Mouse (Mus musculus) neural tube, embryonic 12.5 days (tissue): Measurements from ENCODE around the gene Epn1. TPM values are rescaled to one million over a fixed set of nuclear protein-coding genes. Genes with fewer than 3 reads are reported as not detected.

Experiments used
- ATAC-seq: fragments of 200-750 bp; cut with Nextera tagmentation; 2 replicates; pipeline ENCODE4 v1.8.0; 2017; ENCODE audit warnings: low read depth, mild to moderate bottlenecking, moderate TSS enrichment, moderate library complexity; ENCODE audit not compliant: low FRiP score
- H3K27ac ChIP-seq: fragments of 300-500 bp; sonication (generic); 2 replicates; pipeline ENCODE4 v1.5.1; 2016
- H3K27me3 ChIP-seq: fragments of 300-500 bp; sonication (generic); replicated peaks from 2 replicates; pipeline ENCODE4 v1.6.1; 2016; ENCODE audit warnings: mild to moderate bottlenecking
- H3K36me3 ChIP-seq: fragments of 300-500 bp; sonication (generic); 2 replicates; pipeline ENCODE4 v1.6.1; 2016; ENCODE audit warnings: mild to moderate bottlenecking
- H3K4me1 ChIP-seq: fragments of 300-500 bp; sonication (generic); 2 replicates; pipeline ENCODE4 v1.6.1; 2016
- H3K4me2 ChIP-seq: fragments of 300-500 bp; sonication (generic); replicated peaks from 2 replicates; pipeline ENCODE4 v1.6.1; 2016; ENCODE audit warnings: mild to moderate bottlenecking
- H3K4me3 ChIP-seq: fragments of 300-500 bp; sonication (generic); 2 replicates; pipeline ENCODE4 v1.5.1; 2016
- H3K9ac ChIP-seq: fragments of 300-500 bp; sonication (generic); 2 replicates; pipeline ENCODE4 v1.6.1; 2016; ENCODE audit warnings: mild to moderate bottlenecking
- H3K9me3 ChIP-seq: fragments of 300-500 bp; sonication (generic); 2 replicates; pipeline ENCODE4 v1.6.1; 2016; ENCODE audit warnings: mild to moderate bottlenecking
- WGBS: fragments of 180-500 bp; shearing (Covaris S2); methylation state at CpG from one replicate; pipeline ENCODE4 v1.1.7; 2016; 5-methylcytosine and 5-hydroxymethylcytosine counted together
- polyA plus RNA-seq: library from polyadenylated mRNA; unstranded; fragments of >200 nt; fragmentation: Nextera tagmentation; extraction: Ambion mirVana; gene quantifications from 2 replicates; pipeline ENCODE4 v1.2.1, GENCODE M21; 2016

Epn1 gene
- polyA plus RNA-seq, 1 experiment from 2014 or later, result 80.5 TPM

DNA sequence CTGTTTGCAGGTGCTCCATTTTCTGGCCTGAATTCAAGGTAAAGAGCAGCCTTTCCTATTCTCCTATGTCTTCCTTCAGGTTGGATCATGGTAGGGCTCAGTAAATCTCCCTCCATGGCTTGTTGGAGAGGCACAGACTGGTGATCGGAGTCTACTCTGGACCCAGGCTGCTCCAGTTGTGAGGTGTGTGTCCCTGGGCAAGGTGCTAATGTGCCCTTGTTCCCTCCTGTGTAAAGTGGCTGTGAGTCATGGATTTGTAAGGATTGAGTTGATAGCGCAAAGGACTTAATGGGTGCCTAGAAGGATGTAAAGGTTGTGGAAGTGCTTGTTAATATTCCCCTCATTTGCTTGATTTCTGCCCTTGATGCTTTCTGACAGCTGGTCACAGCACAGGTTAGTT lies 1.9 kb downstream of the Epn1 start:
- H3K4me1 ChIP-seq, result peaks cover 13% of the 10 kb centered on the region
- peaks cover 46% of the 10 kb centered on the region for H3K36me3 ChIP-seq
- H3K4me2 ChIP-seq, result peak overlapping the region; percentile 73
- no peaks in the 10 kb centered on the region for H3K27me3 ChIP-seq
- no peak overlapping the region for H3K9ac ChIP-seq
- H3K9me3 ChIP-seq, result no peaks in the 10 kb centered on the region
- WGBS, result 97% methylated on average over 2 of the region's 2 CpGs
- H3K4me3 ChIP-seq, result no peak overlapping the region
- ATAC-seq, result no peak
- H3K27ac ChIP-seq, result no peak overlapping the region

GRCm38 (mm10) chr7:5083325-5084105 lies 3.5 kb downstream of the Epn1 start:
- H3K4me1 ChIP-seq, result peaks cover 16% of the 10 kb centered on the region
- no peak overlapping the region for H3K4me3 ChIP-seq
- no peak overlapping the region for H3K4me2 ChIP-seq
- no peaks in the 10 kb centered on the region for H3K9me3 ChIP-seq
- 94% methylated on average over 18 of the region's 18 CpGs for WGBS
- no peak overlapping the region for H3K27ac ChIP-seq
- no peak for ATAC-seq
- no peaks in the 10 kb centered on the region for H3K27me3 ChIP-seq
- H3K36me3 ChIP-seq, result peaks cover 32% of the 10 kb centered on the region
- H3K9ac ChIP-seq, result no peak overlapping the region

DNA sequence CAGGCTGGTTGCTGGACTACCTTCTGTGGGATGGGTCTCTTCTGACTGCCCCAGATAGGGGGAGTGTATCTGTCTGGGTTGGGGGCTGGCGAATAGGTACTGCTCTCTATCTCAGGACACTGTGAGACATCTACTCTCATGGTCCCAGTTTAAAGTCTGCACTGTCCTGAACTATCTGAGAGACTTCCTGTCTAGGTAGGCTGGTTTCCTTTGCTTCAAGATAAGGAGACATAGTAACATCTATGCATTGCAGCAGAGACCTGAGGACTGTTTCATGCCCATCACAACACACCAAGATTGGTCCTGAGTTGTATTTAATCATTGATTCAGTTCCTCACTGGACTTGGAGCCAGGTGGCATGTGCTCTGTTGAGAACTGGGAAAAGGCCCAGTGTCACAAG lies 5.5 kb downstream of the Epn1 start:
- Histone ChIP-seq H3K4me3 (no peak overlapping the region), H3K27me3 (no peaks in the 10 kb centered on the region), H3K4me1 (peaks cover 16% of the 10 kb centered on the region), H3K27ac (no peak overlapping the region), H3K36me3 (peaks cover 36% of the 10 kb centered on the region), H3K9ac (no peak overlapping the region), H3K4me2 (no peak overlapping the region), H3K9me3 (no peaks in the 10 kb centered on the region)
- WGBS, result 100% methylated on average over 1 of the region's 1 CpGs
- no peak for ATAC-seq

GRCm38 (mm10) chr7:5086921-5087440 lies 6.9 kb downstream of the Epn1 start:
- Histone ChIP-seq H3K27me3 (no peaks in the 10 kb centered on the region), H3K36me3 (peaks cover 46% of the 10 kb centered on the region), H3K4me3 (no peak overlapping the region), H3K4me1 (peaks cover 3% of the 10 kb centered on the region; the same call in 1 of the 2 replicates), H3K27ac (no peak overlapping the region), H3K9ac (no peak overlapping the region), H3K9me3 (no peaks in the 10 kb centered on the region), H3K4me2 (no peak overlapping the region)
- no peak for ATAC-seq
- WGBS, result 74% methylated on average over 5 of the region's 5 CpGs

DNA sequence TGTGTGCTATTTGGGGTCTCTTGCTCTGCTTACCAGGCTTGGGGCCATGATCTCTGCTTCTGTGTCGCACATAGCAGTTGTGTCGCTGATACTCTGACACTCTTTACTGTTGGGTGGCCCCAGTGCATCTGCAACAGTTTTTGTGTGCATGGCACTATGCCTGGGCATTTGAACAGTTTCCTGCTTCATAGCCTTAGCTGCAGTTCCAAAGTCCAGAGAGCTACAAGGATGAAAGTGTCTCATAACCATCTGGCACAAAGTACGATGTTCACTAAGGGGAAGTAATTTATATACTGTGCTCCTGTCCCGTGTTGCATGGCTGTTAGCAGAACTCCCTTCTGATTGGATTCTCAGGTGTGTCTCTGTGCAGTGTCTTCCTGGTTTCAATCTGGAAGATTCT lies 7.9 kb downstream of the Epn1 start:
- ATAC-seq, result no peak
- no peak overlapping the region for H3K4me2 ChIP-seq
- H3K36me3 ChIP-seq, result peaks cover 55% of the 10 kb centered on the region

DNA sequence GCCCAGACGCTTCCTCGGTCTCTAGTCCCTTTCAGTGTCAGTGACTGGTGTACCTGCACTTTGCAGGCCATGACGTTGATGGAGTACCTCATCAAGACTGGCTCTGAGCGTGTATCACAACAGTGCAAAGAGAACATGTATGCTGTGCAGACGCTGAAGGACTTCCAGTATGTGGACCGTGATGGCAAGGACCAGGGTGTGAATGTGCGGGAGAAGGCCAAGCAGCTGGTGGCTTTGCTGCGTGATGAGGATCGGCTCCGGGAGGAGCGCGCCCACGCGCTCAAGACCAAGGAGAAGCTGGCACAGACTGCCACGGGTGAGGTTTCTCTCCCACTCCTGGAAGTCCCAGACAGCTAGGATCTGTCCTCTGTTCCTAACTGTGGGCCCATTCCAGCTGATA lies 9.8 kb downstream of the Epn1 start:
- Histone ChIP-seq H3K36me3 (peaks cover 67% of the 10 kb centered on the region), H3K9me3 (no peaks in the 10 kb centered on the region), H3K27me3 (no peaks in the 10 kb centered on the region), H3K4me3 (no peak overlapping the region), H3K9ac (no peak overlapping the region), H3K4me1 (0 out of 2 replicates have a peak, but pooled peaks cover 3% of the 10 kb centered on the region), H3K27ac (no peak overlapping the region), H3K4me2 (no peak overlapping the region)
- WGBS, result 96% methylated on average over 15 of the region's 15 CpGs
- no peak for ATAC-seq

More for the DNA sequence above, 7.9 kb downstream of the Epn1 start:
- no peak overlapping the region for H3K27ac ChIP-seq
- H3K9me3 ChIP-seq, result no peaks in the 10 kb centered on the region
- 87% methylated on average over 4 of the region's 4 CpGs for WGBS
- 0 out of 2 replicates have a peak overlapping the region, but pooled peaks have one; percentile 0 for H3K9ac ChIP-seq
- no peak overlapping the region for H3K4me3 ChIP-seq
- 0 out of 2 replicates have a peak, but pooled peaks cover 3% of the 10 kb centered on the region for H3K4me1 ChIP-seq
- H3K27me3 ChIP-seq, result no peaks in the 10 kb centered on the region

DNA sequence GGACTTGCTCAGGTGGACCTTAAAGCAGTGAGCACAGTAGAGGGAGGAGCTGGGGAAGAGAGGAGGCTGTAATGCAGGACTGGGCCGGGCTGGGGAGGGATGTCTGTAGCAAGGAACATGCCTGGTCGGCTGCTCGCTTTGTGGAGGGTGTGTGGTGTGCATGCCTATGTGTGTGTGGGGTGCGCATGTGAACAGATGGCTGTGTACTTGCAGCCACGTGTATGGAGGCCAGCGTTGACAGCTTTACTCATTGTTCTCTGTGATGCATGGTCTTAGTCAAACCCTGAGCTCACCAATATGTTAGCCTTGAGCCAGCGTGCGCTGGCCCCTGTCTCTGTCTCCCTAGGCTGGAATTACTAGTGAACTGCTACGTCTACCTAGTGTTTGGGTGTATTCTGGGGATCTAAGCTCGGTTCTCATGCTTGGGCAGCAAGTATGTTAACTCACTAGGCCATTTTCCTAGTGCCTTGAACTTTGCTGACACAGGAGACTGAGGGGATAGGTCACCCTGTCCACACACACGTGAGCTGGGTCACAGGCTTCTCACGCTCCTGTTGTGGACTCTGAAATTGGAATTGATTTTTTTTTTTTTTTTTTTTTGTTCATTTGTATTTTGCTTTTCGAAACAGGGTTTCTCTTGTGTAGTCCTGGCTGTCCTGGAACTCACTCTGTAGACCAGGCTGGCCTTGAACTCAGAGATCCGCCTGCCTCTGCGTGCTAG lies 11.1 kb downstream of the Epn1 start:
- H3K4me2 ChIP-seq, result no peak overlapping the region
- no peak overlapping the region for H3K9ac ChIP-seq
- ATAC-seq, result no peak
- 89% methylated on average over 15 of the region's 15 CpGs for WGBS
- no peaks in the 10 kb centered on the region for H3K9me3 ChIP-seq
- H3K36me3 ChIP-seq, result peaks cover 70% of the 10 kb centered on the region
- 0 out of 2 replicates have a peak, but pooled peaks cover 3% of the 10 kb centered on the region for H3K4me1 ChIP-seq
- H3K27ac ChIP-seq, result no peak overlapping the region
- H3K4me3 ChIP-seq, result no peak overlapping the region
- H3K27me3 ChIP-seq, result no peaks in the 10 kb centered on the region

- no peak for ATAC-seq
- Histone ChIP-seq H3K4me3 (no peak overlapping the region), H3K4me1 (no peaks in the 10 kb centered on the region), H3K27ac (no peak overlapping the region), H3K9ac (no peak overlapping the region), H3K27me3 (no peaks in the 10 kb centered on the region), H3K9me3 (no peaks in the 10 kb centered on the region), H3K4me2 (no peak overlapping the region), H3K36me3 (peaks cover 78% of the 10 kb centered on the region)
- 87% methylated on average over 6 of the region's 6 CpGs for WGBS
These were observed 12.3 kb downstream of the Epn1 start for GRCm38 (mm10) chr7:5092381-5092780.

DNA sequence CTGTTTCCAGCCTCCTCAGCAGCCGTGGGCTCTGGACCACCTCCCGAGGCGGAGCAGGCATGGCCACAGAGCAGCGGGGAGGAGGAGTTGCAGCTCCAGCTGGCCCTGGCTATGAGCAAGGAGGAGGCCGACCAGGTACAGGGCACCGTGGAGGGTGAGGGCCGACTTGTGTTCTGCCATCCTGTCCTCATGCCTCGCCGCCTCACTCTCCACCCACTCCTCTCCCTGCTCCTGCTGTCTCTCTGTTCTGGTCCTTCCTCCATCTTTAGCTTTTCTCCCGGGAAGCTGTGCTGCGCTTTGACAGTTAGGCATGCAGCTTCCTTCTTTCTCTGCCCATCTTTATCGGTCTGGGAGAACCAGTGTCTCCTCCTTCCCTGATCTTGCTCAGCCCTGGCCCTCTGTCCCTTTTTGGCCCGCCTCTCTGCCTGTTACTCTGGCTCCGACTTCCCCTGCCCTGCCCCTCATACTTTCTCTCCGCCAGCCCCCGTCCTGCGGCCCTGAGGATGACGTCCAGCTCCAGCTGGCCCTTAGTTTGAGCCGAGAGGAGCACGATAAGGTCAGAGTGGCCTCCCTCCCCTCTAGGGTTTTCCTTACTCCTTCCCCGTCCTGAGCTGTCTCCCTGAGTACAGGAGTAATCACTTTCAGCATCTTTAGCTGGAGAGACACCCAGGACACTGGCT lies 12.9 kb downstream of the Epn1 start:
- no peaks in the 10 kb centered on the region for H3K9me3 ChIP-seq
- H3K27me3 ChIP-seq, result no peaks in the 10 kb centered on the region
- no peak overlapping the region for H3K4me3 ChIP-seq
- H3K27ac ChIP-seq, result no peak overlapping the region
- no peak for ATAC-seq
- no peaks in the 10 kb centered on the region for H3K4me1 ChIP-seq
- no peak overlapping the region for H3K4me2 ChIP-seq
- H3K36me3 ChIP-seq, result peaks cover 84% of the 10 kb centered on the region
- no peak overlapping the region for H3K9ac ChIP-seq
- 88% methylated on average over 21 of the region's 21 CpGs for WGBS

DNA sequence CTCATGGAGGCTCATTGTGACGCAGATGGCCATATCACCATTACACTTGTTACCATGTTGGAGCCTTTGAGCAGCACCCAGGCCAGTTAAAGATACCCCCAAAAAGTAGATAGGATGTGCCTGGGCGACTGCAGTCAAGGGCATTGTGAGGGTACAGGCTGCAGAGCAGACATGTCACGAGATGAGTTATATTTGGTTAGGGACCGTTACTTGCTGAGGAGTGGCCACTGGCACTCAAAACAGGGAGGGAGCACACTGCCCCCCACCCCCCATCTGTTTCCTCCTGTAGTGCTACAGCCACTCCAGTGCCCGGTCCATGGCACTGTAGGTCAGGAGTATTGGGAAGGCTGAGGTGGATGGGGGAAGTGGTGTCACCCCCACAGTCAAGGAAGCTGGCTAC lies 18.7 kb downstream of the Epn1 start:
- Histone ChIP-seq H3K9me3 (no peaks in the 10 kb centered on the region), H3K27me3 (no peaks in the 10 kb centered on the region), H3K9ac (no peak overlapping the region), H3K4me3 (no peak overlapping the region), H3K4me2 (no peak overlapping the region), H3K27ac (no peak overlapping the region), H3K4me1 (no peaks in the 10 kb centered on the region), H3K36me3 (peaks cover 55% of the 10 kb centered on the region)
- ATAC-seq, result no peak
- 91% methylated on average over 5 of the region's 5 CpGs for WGBS

DNA sequence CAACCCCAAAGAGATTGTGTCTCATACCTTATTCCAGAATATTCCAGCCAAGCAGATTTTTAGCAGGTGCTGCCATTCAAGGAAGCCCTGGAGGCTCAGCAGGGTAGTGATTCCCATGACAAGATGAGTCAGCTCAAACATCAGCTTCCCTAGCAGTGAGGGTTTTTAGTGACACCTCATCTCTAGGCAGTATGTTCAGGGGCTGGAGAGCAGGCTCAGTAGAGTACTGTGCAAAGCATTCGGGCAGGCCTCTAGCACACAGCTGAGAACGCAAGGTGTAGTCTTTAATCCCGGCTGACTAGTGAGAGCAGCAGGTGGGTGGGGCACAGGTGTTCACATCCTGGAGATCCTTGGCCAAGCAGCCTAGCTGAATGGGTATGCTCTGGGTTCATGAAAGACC lies 19.8 kb downstream of the Epn1 start:
- peaks cover 45% of the 10 kb centered on the region for H3K36me3 ChIP-seq
- 85% methylated on average over 3 of the region's 3 CpGs for WGBS
- H3K4me3 ChIP-seq, result no peak overlapping the region
- ATAC-seq, result no peak
- no peak overlapping the region for H3K4me2 ChIP-seq
- no peaks in the 10 kb centered on the region for H3K4me1 ChIP-seq
- no peaks in the 10 kb centered on the region for H3K27me3 ChIP-seq
- H3K9me3 ChIP-seq, result no peaks in the 10 kb centered on the region
- H3K9ac ChIP-seq, result no peak overlapping the region
- H3K27ac ChIP-seq, result no peak overlapping the region

DNA sequence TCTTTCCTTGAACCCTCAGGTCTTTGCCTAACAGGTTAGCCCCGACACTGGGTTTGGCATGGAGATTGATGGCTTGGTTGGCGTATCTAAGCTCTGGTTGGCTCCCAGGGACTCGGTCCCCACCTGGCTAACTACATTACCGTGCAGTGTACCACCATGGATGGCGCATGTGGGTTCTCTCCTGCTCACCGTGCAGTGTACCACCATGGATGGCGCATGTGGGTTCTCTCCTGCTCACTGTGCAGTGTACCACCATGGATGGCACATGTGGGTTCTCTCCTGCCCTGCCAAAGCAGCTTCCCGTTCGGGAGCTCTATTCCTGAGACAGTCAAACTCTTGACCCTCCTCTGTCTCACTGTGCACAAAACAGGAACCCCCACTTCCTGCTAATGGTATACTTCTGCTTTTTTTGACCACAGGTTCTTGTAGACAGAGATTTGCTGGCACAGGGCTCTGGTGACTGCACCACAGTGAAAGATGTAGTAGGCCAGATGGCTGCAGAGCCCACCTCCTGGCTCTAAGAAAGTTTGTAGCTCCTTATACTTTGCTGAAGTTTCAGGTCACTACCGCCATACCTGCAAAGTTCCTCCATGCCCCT lies 21.1 kb downstream of the Epn1 start:
- no peaks in the 10 kb centered on the region for H3K9me3 ChIP-seq
- no peaks in the 10 kb centered on the region for H3K27me3 ChIP-seq
- peaks cover 31% of the 10 kb centered on the region for H3K36me3 ChIP-seq
- no peaks in the 10 kb centered on the region for H3K4me1 ChIP-seq
- no peak overlapping the region for H3K27ac ChIP-seq
- no peak for ATAC-seq
- H3K4me3 ChIP-seq, result no peak overlapping the region
- no peak overlapping the region for H3K4me2 ChIP-seq
- H3K9ac ChIP-seq, result no peak overlapping the region
- WGBS, result 92% methylated on average over 10 of the region's 10 CpGs
